Mouse (Mus musculus) limb, embryonic 11.5 days (tissue): ENCODE results near the gene Klhl11. TPM values are rescaled to one million over a fixed set of nuclear protein-coding genes. Genes with fewer than 3 reads are reported as not detected.
A peak's percentile ranks its signal among the peaks of the same experiment; 100 is the strongest.

ENCODE experiments used
- ATAC-seq: fragments of 200-750 bp; cut with Nextera tagmentation; 2 replicates; pipeline ENCODE4 v1.8.0; 2017; ENCODE audit warnings: low read depth; ENCODE audit not compliant: insufficient number of reproducible peaks, low FRiP score, low TSS enrichment
- DNase-seq: peaks from one replicate; pipeline ENCODE4 v3.0.0-alpha.2; 2015; ENCODE audit warnings: low spot score
- H3K27ac ChIP-seq: fragments of 300-500 bp; sonication (generic); replicated peaks from 2 replicates; pipeline ENCODE4 v1.5.1; 2014; ENCODE audit warnings: low read depth, mild to moderate bottlenecking, low read length
- H3K27me3 ChIP-seq: fragments of 300-500 bp; sonication (generic); 2 replicates; pipeline ENCODE4 v1.6.1; 2014; ENCODE audit warnings: mild to moderate bottlenecking, low read length, mixed read lengths; ENCODE audit not compliant: control insufficient read depth, insufficient read depth
- H3K36me3 ChIP-seq: fragments of 300-500 bp; sonication (generic); 2 replicates; pipeline ENCODE4 v1.6.1; 2014; ENCODE audit warnings: mild to moderate bottlenecking, low read length, moderate library complexity, mixed read lengths; ENCODE audit not compliant: control insufficient read depth, insufficient read depth
- H3K4me1 ChIP-seq: fragments of 300-500 bp; sonication (generic); 2 replicates; pipeline ENCODE4 v1.6.1; 2014; ENCODE audit warnings: low read length, mixed read lengths; ENCODE audit not compliant: control insufficient read depth, insufficient read depth
- H3K4me2 ChIP-seq: fragments of 300-500 bp; sonication (generic); 2 replicates; pipeline ENCODE4 v1.6.1; 2014; ENCODE audit warnings: low read depth, mild to moderate bottlenecking, moderate library complexity; ENCODE audit not compliant: severe bottlenecking
- H3K4me3 ChIP-seq: fragments of 300-500 bp; sonication (generic); 2 replicates; pipeline ENCODE4 v1.5.1; 2014; ENCODE audit warnings: low read depth, low read length
- H3K9ac ChIP-seq: fragments of 300-500 bp; sonication (generic); 2 replicates; pipeline ENCODE4 v1.6.1; 2014; ENCODE audit warnings: mild to moderate bottlenecking, low read length
- H3K9me3 ChIP-seq: fragments of 300-500 bp; sonication (generic); 2 replicates; pipeline ENCODE4 v1.6.1; 2016; ENCODE audit warnings: low read length; ENCODE audit not compliant: control insufficient read depth
- WGBS: fragments of 180-500 bp; shearing (Covaris S2); extraction: QIAGEN DNeasy Blood & Tissue Kit; methylation state at CpG from one replicate; pipeline ENCODE4 v1.1.7; 2014; 5-methylcytosine and 5-hydroxymethylcytosine counted together
- polyA plus RNA-seq: library from polyadenylated mRNA; unstranded; fragments of >200 nt; fragmentation: Nextera tagmentation; extraction: Ambion mirVana; gene quantifications from 2 replicates; pipeline ENCODE4 v1.2.1, GENCODE M21; 2014

Klhl11 gene
- 13.8 and 15.7 TPM in 2 replicates for polyA plus RNA-seq

GRCm38 (mm10) chr11:100472197-100472934 lies at the start of gene Klhl11:
Klhl11 (minus strand) TSS chr11:100472741.
- Histone ChIP-seq H3K27ac (0 out of 2 replicates have a peak within 1 kb of the TSS, but pooled peaks have one; percentile 59), H3K9me3 (no peaks in the 10 kb centered on the region), H3K36me3 (peaks cover 8% of the 10 kb centered on the region; the same call in 1 of the 2 replicates), H3K4me3 (peak within 1 kb of the TSS; percentile 78), H3K4me2 (peak within 1 kb of the TSS; percentile 93), H3K27me3 (no peaks in the 10 kb centered on the region), H3K4me1 (peaks cover 10% of the 10 kb centered on the region), H3K9ac (peak within 1 kb of the TSS; percentile 96)
- ATAC-seq: peak; percentile 88
- DNase-seq: peak; percentile 95
- under 1% methylated on average over 83 of the region's 83 CpGs for WGBS

GRCm38 (mm10) chr11:100520838-100521237 lies 48.3 kb upstream of the Klhl11 start:
- 78% methylated on average over 15 of the region's 15 CpGs for WGBS
- Histone ChIP-seq H3K27ac (no peak overlapping the region), H3K4me1 (peaks cover 10% of the 10 kb centered on the region; the same call in 1 of the 2 replicates), H3K36me3 (peaks cover 18% of the 10 kb centered on the region), H3K9me3 (no peaks in the 10 kb centered on the region), H3K4me2 (no peak overlapping the region), H3K4me3 (no peak overlapping the region), H3K9ac (no peak overlapping the region), H3K27me3 (no peaks in the 10 kb centered on the region)
- no peak for DNase-seq
- no peak for ATAC-seq

- H3K27ac ChIP-seq: no peak overlapping the region
- peaks cover 30% of the 10 kb centered on the region for H3K36me3 ChIP-seq
- no peaks in the 10 kb centered on the region for H3K9me3 ChIP-seq
- WGBS: 85% methylated on average over 7 of the region's 7 CpGs
- no peaks in the 10 kb centered on the region for H3K27me3 ChIP-seq
- H3K4me3 ChIP-seq: no peak overlapping the region
- H3K9ac ChIP-seq: no peak overlapping the region
- ATAC-seq (no peak), DNase-seq (no peak)
- H3K4me1 ChIP-seq: no peaks in the 10 kb centered on the region
- no peak overlapping the region for H3K4me2 ChIP-seq
These were observed 46.6 kb upstream of the Klhl11 start for GRCm38 (mm10) chr11:100519188-100519587.

- Histone ChIP-seq H3K9me3 (no peaks in the 10 kb centered on the region), H3K9ac (no peak overlapping the region), H3K27ac (no peak overlapping the region), H3K36me3 (peaks cover 31% of the 10 kb centered on the region), H3K27me3 (no peaks in the 10 kb centered on the region), H3K4me2 (no peak overlapping the region), H3K4me1 (no peaks in the 10 kb centered on the region), H3K4me3 (no peak overlapping the region)
- ATAC-seq (no peak), DNase-seq (no peak)
- WGBS: 64% methylated on average over 5 of the region's 5 CpGs
These were observed 45.6 kb upstream of the Klhl11 start for GRCm38 (mm10) chr11:100518188-100518591.

GRCm38 (mm10) chr11:100516291-100516690 lies 43.8 kb upstream of the Klhl11 start:
- DNase-seq (no peak), ATAC-seq (no peak)
- Histone ChIP-seq H3K9ac (no peak overlapping the region), H3K4me2 (no peak overlapping the region), H3K4me1 (no peaks in the 10 kb centered on the region), H3K36me3 (peaks cover 32% of the 10 kb centered on the region), H3K27ac (no peak overlapping the region), H3K4me3 (no peak overlapping the region), H3K27me3 (no peaks in the 10 kb centered on the region), H3K9me3 (no peaks in the 10 kb centered on the region)
- 81% methylated on average over 9 of the region's 9 CpGs for WGBS

- ATAC-seq: no peak
These were observed 43.2 kb upstream of the Klhl11 start for GRCm38 (mm10) chr11:100515789-100516188.

GRCm38 (mm10) chr11:100515061-100515460 lies 42.5 kb upstream of the Klhl11 start:
- DNase-seq: no peak
- no peak for ATAC-seq
- H3K4me1 ChIP-seq: no peaks in the 10 kb centered on the region
- H3K4me3 ChIP-seq: no peak overlapping the region
- peaks cover 33% of the 10 kb centered on the region for H3K36me3 ChIP-seq
- no peaks in the 10 kb centered on the region for H3K27me3 ChIP-seq
- H3K4me2 ChIP-seq: no peak overlapping the region
- H3K9me3 ChIP-seq: no peaks in the 10 kb centered on the region
- H3K9ac ChIP-seq: no peak overlapping the region
- WGBS: 94% methylated on average over 9 of the region's 9 CpGs
- H3K27ac ChIP-seq: no peak overlapping the region

More at GRCm38 (mm10) chr11:100515789-100516188, 43.2 kb upstream of the Klhl11 start:
- H3K27ac ChIP-seq: no peak overlapping the region
- H3K9ac ChIP-seq: no peak overlapping the region
- H3K9me3 ChIP-seq: no peaks in the 10 kb centered on the region
- no peak overlapping the region for H3K4me3 ChIP-seq
- no peaks in the 10 kb centered on the region for H3K27me3 ChIP-seq
- DNase-seq: no peak
- no peaks in the 10 kb centered on the region for H3K4me1 ChIP-seq
- peaks cover 32% of the 10 kb centered on the region for H3K36me3 ChIP-seq
- WGBS: 94% methylated on average over 9 of the region's 9 CpGs
- no peak overlapping the region for H3K4me2 ChIP-seq

GRCm38 (mm10) chr11:100513716-100514115 lies 41.2 kb upstream of the Klhl11 start:
- peaks cover 37% of the 10 kb centered on the region for H3K36me3 ChIP-seq
- H3K27me3 ChIP-seq: no peaks in the 10 kb centered on the region
- no peaks in the 10 kb centered on the region for H3K9me3 ChIP-seq
- no peaks in the 10 kb centered on the region for H3K4me1 ChIP-seq
- WGBS: 93% methylated on average over 10 of the region's 10 CpGs
- DNase-seq (no peak), ATAC-seq (no peak)
- H3K4me2 ChIP-seq: no peak overlapping the region
- H3K4me3 ChIP-seq: no peak overlapping the region
- no peak overlapping the region for H3K9ac ChIP-seq
- H3K27ac ChIP-seq: no peak overlapping the region
